Mouse (Mus musculus) cerebellum, adult 11-12 months (tissue): ENCODE data around the gene Cpox.

Experiments
- DNase-seq: peaks from one replicate; pipeline ENCODE4 v3.0.0; 2022

Gene Cpox

DNA sequence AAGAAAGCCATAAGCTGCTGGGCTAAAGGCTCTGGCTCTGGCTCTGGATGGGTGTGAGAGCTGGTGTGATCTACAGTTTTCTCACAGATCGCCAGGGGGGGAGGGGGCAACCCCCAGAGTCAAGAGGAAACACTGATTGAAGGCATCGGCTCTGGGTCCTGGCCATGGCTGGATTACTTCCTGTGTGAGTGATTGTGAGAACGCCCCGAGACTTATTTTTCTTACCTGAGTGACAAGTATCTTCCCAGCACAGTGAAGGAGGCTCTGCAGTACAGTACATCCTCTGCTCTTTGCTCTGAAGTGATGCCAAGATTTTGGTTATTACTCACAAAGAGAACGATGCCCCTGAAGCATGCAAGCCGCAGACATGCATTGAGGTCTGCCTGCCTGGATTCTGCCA is 31.7 kb downstream of the Cpox start:
- no peak for DNase-seq

- no peak for DNase-seq
Measured at GRCm38 (mm10) chr16:58702329-58702932, 32.3 kb downstream of the Cpox start.

- DNase-seq, result no peak
Measured at GRCm38 (mm10) chr16:58703382-58704124, 33.5 kb downstream of the Cpox start.

GRCm38 (mm10) chr16:58704999-58705398 is 34.9 kb downstream of the Cpox start:
- DNase-seq, result no peak

DNA sequence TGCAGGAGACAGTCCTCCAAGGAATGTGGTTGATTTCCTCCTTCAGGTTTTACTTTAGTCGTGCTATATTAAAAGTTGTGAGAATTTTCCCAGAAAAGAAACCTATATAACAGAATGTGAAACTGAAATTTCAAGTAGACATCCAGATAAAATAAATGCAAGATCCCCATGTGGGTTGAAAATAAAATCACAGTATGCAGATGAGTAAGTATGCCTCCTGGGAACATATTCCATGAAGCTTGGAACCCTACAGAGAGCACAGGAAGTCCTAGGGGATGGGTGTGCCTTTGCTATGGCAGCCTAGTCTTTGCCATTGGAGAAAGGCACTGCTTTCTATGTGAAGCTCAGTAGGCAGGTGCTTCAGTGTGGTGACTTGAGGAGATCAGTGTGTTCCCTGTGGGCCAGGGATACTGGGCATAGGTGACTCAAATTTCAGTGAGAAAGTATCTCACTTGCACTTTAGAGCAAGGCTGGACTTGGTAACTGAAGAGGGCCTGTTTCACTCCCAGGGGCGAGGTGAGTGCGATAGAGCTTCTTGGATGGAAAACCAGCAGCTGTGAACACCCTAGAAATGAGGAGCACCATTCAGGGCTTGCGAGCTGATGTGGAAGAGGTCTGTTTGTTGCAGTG is 37.3 kb downstream of the Cpox start:
- no peak for DNase-seq

GRCm38 (mm10) chr16:58708601-58709475 is 38.7 kb downstream of the Cpox start:
- DNase-seq, result no peak

DNA sequence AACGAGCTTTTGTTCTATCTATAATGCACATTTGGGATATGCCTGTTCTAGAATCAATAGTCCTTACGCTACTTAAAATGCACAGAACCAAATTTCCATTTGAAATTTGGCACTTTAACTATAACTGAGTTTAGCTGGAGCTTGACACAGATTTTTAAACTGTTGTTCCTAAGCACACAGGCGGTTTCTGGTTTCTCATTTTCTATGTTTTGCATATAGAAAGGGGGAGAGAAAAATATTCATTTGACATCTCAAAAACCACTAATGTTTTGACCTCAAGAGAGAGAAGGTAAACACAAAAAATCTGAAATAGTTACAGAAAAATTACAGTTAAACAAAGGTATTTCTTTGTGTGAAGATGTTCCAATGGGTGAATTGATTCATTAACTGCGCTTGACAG is 39.4 kb downstream of the Cpox start:
- no peak for DNase-seq

DNA sequence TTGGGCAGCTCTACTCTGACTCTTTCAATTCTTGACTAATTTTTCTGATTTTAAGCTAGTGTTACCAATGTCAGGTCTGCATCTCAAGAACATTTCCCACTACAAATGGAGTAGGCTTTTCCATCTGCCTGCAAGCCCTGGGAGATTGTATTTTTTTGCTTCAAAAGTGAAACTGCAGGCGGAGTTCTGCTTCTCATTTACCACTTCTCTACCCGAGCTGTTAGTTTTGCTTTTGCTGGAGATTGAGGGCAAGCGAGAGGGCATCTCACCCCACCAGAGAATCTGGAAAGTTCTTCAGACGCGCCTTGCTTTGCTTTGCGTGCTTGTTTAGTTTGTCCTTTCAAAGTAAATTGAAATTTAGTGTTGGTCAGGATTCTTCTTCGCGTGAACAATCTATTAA is 42.1 kb downstream of the Cpox start:
- DNase-seq, result no peak

GRCm38 (mm10) chr16:58713128-58713527 is 43.0 kb downstream of the Cpox start:
- no peak for DNase-seq

GRCm38 (mm10) chr16:58715018-58715417 is 44.9 kb downstream of the Cpox start:
- DNase-seq, result no peak

GRCm38 (mm10) chr16:58718666-58719120 is 48.6 kb downstream of the Cpox start, which contains the start of gene Gpr15:
Gpr15 (minus strand) TSS chr16:58719070.
- DNase-seq, result no peak

- DNase-seq, result no peak
Measured at GRCm38 (mm10) chr16:58722292-58722691, 52.2 kb downstream of the Cpox start.

- peak; percentile 9 for DNase-seq
Measured at GRCm38 (mm10) chr16:58726680-58727476, 56.8 kb downstream of the Cpox start.

DNA sequence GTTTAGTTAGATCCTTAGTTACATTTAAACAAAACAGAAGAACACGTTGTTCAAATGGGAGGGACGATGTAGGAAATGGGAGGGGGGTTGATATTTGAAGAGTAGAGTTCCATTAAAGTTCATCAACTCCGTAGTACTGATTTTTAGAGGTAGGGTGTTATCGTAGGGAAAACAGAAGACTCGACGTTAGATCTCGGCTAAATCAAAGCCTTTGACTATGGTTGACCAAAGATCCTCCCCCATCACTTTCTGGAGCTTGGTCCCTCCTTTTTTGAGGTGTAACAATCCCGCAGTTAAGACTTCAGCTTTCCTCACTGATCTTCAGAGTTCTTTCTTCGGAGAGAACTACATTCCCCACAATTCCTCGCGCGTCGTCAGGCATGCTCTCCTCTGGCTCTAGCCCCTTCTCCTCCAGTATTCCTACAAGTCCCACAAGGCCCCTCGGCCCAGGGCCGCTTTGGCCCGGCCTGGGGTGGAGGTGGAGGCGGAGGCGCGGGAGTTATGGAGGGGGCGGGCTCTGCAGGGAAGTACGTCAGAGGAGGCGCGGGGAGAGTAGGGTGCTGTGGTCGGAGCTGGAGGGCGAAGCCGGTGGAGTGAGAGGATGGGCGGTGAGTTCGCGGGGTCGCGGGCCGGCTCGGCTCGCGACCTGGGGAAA is 57.5 kb downstream of the Cpox start, which contains the start of gene Cldnd1:
TSS of gene Cldnd1 (plus strand) at position 434 of the 655 bp plus-strand sequence.
- peak; percentile 97 for DNase-seq

DNA sequence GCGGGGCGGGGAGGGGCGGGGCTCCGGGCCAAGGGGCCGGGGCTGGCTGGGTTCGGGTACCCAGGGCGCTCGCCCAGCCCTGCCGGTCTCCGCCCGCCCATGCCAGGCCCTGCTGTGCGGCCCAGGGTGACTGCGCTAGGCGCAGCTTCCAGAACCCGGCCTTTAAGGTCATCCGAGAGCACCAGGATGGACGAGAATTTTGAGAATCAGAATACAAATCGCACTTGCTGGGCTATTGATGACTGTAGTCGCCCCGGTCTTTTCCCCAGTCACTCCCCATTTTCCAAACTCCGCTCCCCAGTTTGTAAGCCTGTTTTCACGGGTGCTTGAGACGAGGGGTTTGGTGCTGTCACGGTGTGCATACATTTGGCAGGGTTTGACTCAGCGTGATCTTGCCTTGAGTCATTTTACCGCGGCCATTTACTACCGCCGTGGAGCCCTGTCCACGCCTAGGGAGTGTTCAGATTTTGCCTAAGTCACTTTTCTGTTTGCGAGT is 58.1 kb downstream of the Cpox start:
- no peak for DNase-seq

- DNase-seq, result no peak
Measured at GRCm38 (mm10) chr16:58738205-58738604, 68.1 kb downstream of the Cpox start.

DNA sequence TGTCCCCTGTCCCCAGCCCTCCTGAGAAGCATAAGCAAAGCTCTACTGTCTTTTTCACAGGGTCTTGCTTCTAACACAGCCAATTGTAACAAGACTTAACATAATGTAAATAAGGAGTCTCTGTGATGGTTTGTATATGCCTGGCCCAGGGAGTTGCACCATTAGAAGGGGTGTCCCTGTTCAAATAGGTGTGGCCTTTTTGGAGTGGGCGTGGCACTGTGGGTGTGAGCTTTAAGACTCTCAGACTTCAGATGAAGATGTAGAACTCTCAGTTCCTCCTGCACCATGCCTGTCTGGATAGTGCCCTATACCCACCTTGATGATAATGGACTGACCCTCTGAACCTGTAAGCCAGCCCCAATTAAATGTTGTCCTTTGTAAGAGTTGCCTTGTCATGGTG is 68.7 kb downstream of the Cpox start:
- DNase-seq, result no peak

GRCm38 (mm10) chr16:58740751-58741150 is 70.7 kb downstream of the Cpox start:
- no peak for DNase-seq

GRCm38 (mm10) chr16:58746715-58747114 is 76.6 kb downstream of the Cpox start:
- DNase-seq, result no peak

- no peak for DNase-seq
Measured at GRCm38 (mm10) chr16:58751314-58751713, 81.2 kb downstream of the Cpox start.

DNA sequence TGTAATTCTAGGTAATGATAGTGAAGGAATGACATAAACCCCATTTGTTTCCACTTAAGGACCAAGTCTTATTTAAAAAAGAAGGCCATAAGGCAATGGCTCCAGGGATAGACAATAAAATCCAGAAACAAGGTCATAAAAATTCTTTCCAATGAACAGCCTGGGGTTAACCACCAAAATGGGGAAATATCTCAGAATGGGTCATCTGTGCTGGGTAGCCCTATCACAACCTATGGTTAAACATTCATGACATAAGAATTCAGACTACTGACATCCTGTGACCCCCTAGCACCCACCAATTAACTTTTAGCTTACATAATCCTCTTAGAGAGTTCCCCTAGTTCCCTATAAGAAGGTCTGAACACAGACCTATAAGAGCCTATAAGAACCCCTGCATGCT is 86.1 kb downstream of the Cpox start:
- no peak for DNase-seq
